Mouse (Mus musculus) heart, embryonic 15.5 days (tissue): ENCODE data around the gene 9430015G10Rik. TPM values are rescaled to one million over a fixed set of nuclear protein-coding genes. Genes with fewer than 3 reads are reported as not detected.

Source experiments
- polyA plus RNA-seq: library from polyadenylated mRNA; unstranded; fragments of >200 nt; fragmentation: Nextera tagmentation; extraction: Ambion mirVana; gene quantifications from 2 replicates; pipeline ENCODE4 v1.2.1, GENCODE M21; 2015

Gene 9430015G10Rik
- polyA plus RNA-seq, 1 experiment from 2014 or later, result 11.6 TPM

Other genes starting within 250 kb of the 9430015G10Rik start
- 0.14 TPM in 2 replicates for gene Tas1r3, start 246.6 kb upstream of the 9430015G10Rik start, polyA plus RNA-seq
- 7.8 and 10.3 TPM in 2 replicates for gene Cptp, start 240.5 kb upstream of the 9430015G10Rik start, polyA plus RNA-seq
- 27.3 and 41.4 TPM in 2 replicates for gene Ints11, start 240.4 kb upstream of the 9430015G10Rik start, polyA plus RNA-seq
- gene Pusl1, start 218.2 kb upstream of the 9430015G10Rik start, polyA plus RNA-seq, result 28.7 and 32.4 TPM in 2 replicates
- gene Acap3, start 218.2 kb upstream of the 9430015G10Rik start, polyA plus RNA-seq, result 8.2 and 13.5 TPM in 2 replicates
- 71.7 and 79.0 TPM in 2 replicates for gene Ube2j2, start 166.2 kb upstream of the 9430015G10Rik start, polyA plus RNA-seq
- gene C1qtnf12, start 147.7 kb upstream of the 9430015G10Rik start, polyA plus RNA-seq, result 24.9 and 31.3 TPM in 2 replicates
- 7.7 and 10.0 TPM in 2 replicates for gene B3galt6, start 117.3 kb upstream of the 9430015G10Rik start, polyA plus RNA-seq
- 105 and 127 TPM in 2 replicates for gene Sdf4, start 117.1 kb upstream of the 9430015G10Rik start, polyA plus RNA-seq
- gene Tnfrsf4, start 96.1 kb upstream of the 9430015G10Rik start, polyA plus RNA-seq, result 0.36 and 0.55 TPM in 2 replicates
- 1.9 and 2.9 TPM in 2 replicates for gene Tnfrsf18, start 83.8 kb upstream of the 9430015G10Rik start, polyA plus RNA-seq
- 0.59 and 1.1 TPM in 2 replicates for gene Ttll10, start 50.6 kb upstream of the 9430015G10Rik start, polyA plus RNA-seq
- 0.19 and 0.30 TPM in 2 replicates for gene Rnf223, start 20.5 kb downstream of the 9430015G10Rik start, polyA plus RNA-seq
- 38.0 and 51.4 TPM in 2 replicates for gene Agrn, start 87.5 kb downstream of the 9430015G10Rik start, polyA plus RNA-seq
- 2.7 and 8.7 TPM in 2 replicates for gene Isg15, start 90.8 kb downstream of the 9430015G10Rik start, polyA plus RNA-seq
- 3.0 and 5.0 TPM in 2 replicates for gene AW011738, start 93.3 kb downstream of the 9430015G10Rik start, polyA plus RNA-seq
- gene Perm1, start 105.9 kb downstream of the 9430015G10Rik start, polyA plus RNA-seq, result 9.7 and 10.8 TPM in 2 replicates
- 11.6 and 17.5 TPM in 2 replicates for gene Plekhn1, start 124.9 kb downstream of the 9430015G10Rik start, polyA plus RNA-seq
- gene Noc2l, start 126.0 kb downstream of the 9430015G10Rik start, polyA plus RNA-seq, result 29.1 and 46.4 TPM in 2 replicates
- gene Samd11, start 145.7 kb downstream of the 9430015G10Rik start, polyA plus RNA-seq, result 0.31 and 1.0 TPM in 2 replicates
- not detected in 2 replicates for gene Vmn2r-ps159, start 221.1 kb downstream of the 9430015G10Rik start, polyA plus RNA-seq